Mouse (Mus musculus): ENCODE measurements around the gene Ltbp3.

Ltbp3 gene

DNA sequence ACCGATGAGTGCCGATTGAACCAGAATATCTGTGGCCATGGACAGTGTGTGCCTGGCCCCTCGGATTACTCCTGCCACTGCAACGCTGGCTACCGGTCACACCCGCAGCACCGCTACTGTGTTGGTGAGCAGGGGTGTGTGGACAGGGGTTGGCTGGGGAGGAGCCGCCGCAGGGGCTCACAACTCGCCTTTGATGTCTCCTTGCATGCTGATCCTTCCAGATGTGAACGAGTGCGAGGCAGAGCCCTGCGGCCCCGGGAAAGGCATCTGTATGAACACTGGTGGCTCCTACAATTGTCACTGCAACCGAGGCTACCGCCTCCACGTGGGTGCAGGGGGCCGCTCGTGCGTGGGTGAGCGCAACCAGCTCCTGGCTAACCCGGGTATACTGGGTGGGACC lies 10.2 kb downstream of the Ltbp3 start:
- no peak for DNase-seq (ENCODE audit: low spot score in 2 of 2)

DNA sequence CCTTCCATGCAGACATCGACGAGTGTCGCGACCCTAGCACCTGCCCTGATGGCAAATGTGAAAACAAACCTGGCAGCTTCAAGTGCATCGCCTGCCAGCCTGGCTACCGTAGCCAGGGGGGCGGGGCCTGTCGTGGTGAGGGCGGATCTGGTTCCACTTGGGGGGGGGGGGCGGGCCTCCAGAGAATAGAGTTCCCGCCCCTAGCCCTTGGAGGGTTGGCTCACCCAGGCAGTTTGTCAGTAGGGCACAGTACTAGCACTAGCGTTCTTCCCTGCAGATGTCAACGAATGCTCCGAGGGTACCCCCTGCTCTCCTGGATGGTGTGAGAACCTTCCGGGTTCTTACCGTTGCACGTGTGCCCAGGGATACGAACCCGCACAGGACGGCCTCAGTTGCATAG lies 11.0 kb downstream of the Ltbp3 start:
- DNase-seq (ENCODE audit: low spot score in 2 of 2): peak in 1 of 2 experiments; percentile 24

DNA sequence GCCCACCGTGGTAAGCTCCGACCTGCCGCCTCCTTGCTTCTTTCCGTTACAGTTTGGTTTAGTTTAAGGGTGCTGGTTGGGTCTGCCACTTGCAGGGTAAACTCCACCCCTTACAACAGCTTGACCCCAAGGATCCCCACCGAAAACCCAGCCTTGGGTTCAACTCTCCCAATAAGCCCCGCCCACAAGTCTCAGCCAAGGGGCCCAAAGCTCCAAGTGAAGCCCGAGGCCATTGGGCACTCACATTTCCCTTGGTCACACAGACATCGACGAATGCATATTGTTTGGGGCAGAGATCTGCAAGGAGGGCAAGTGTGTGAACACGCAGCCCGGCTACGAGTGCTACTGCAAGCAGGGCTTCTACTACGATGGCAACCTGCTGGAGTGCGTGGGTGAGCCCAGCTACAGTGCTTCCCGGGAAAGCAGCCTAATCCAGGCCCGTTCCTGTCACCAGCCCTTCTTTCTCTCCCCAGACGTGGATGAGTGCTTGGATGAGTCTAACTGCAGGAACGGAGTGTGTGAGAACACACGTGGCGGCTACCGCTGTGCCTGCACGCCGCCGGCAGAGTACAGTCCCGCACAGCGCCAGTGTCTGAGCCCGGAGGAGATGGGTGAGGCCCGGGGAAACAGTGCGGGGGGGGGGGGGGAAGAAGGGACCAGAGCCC lies 15.7 kb downstream of the Ltbp3 start:
- DNase-seq (ENCODE audit: low spot score in 2 of 2): no peak

DNA sequence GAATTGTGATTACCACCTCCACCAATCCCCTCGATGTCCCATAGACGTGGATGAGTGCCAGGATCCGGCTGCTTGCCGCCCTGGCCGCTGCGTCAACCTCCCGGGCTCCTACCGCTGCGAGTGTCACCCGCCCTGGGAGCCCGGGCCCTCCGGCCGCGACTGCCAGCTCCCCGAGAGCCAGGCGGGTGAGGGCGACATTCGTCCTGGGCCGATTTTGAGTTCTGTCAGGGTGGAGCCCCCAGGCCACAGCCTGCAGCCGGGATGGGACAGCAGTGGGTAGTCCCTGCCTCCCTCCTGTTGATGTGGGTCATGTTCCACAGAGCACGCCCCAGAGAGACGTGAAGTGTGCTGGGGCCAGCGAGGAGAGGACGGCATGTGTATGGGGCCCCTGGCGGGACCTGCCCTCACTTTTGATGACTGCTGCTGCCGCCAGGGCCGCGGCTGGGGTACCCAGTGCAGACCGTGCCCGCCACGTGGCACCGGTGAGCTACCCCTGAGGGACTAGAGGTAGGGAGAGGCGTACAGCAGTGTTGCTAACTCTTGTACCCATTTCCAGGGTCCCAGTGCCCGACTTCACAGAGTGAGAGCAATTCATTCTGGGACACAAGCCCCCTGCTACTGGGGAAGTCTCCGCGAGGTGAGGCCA lies 16.4 kb downstream of the Ltbp3 start:
- no peak for DNase-seq (ENCODE audit: low spot score in 2 of 2)

GRCm38 (mm10) chr19:5758878-5759403 lies 18.2 kb downstream of the Ltbp3 start:
- no peak for DNase-seq (ENCODE audit: low spot score in 2 of 2)

DNA sequence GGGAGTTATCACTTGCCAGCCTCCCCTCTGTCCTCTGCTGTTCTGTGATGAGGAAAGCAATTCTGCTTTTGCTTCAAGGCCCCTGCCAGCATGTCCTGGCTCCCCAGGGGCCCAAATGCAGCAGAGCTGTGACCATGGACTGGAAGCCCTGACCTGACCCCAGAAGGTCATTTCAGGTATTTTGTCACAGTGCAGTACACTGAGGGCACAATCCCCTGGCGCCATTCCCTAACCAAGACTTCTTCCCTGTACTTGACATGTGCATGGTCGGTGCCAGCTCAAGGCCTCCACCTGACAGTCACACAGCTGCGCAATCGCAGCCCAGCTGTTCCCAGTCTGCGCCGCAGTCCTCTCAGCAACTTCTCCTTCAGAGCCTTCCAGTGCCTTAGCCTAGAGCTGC lies 22.5 kb downstream of the Ltbp3 start:
- DNase-seq (ENCODE audit: low spot score in 2 of 2): no peak

DNA sequence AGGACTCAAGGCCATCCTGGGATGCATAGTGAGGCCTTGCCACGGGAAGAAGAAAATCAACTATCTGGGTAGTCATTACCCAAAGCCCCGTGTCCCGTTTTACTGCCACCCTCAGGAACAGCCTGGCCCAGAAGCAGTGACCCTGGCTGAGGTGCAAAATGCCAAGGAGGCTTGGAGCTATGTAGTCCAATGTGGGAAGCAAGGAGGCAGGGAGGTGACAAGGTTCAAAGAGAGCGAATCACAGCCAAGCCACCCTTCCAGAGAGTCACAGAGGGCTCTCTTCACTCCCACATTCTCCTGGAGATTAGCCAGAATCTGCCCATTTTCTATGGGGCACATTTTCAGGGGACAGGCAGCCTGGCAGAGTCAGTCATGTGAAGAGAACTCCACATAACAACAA lies 26.6 kb downstream of the Ltbp3 start:
- DNase-seq (ENCODE audit: low spot score in 2 of 2): no peak

- no peak for DNase-seq (ENCODE audit: low spot score in 2 of 2)
Measured at GRCm38 (mm10) chr19:5770311-5770710, 29.6 kb downstream of the Ltbp3 start.

GRCm38 (mm10) chr19:5770925-5771860 lies 30.5 kb downstream of the Ltbp3 start, which contains the start of gene Scyl1:
Gene Scyl1, minus strand, starts transcription at chr19:5771419.
- DNase-seq (ENCODE audit: low spot score in 2 of 2): peak; percentile 95

DNA sequence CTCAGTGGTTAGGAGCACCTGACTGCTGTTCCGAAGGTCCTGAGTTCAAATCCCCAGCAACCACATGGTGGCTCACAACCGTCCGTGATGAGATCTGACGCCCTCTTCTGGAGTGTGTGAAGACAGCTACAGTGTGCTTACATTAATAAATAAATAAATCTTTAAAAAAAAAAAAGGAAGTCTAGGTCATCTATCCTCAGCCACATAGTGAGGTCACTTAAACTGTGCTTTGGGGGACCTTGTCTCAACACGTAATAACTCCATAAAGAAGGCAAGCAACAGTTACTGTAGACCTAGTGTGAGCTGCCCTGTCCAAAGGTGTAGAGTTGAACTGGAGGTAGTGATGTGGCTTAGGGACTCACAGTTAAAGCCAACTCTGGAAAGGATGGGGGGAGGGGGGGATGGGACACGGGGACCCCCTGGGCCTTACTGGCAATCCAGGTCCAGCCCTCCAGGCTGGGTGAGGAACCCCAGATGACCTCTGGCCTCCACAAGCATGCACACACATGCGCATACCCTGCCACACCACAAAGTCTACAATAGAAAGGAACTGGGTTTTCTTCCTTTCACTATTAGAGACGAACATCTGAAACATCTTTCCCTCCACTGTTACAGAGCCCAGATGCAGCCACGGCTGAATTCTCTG lies 36.8 kb downstream of the Ltbp3 start:
- no peak for DNase-seq (ENCODE audit: low spot score in 2 of 2)

GRCm38 (mm10) chr19:5778312-5778711 lies 37.6 kb downstream of the Ltbp3 start:
- no peak for DNase-seq (ENCODE audit: low spot score in 2 of 2)

DNA sequence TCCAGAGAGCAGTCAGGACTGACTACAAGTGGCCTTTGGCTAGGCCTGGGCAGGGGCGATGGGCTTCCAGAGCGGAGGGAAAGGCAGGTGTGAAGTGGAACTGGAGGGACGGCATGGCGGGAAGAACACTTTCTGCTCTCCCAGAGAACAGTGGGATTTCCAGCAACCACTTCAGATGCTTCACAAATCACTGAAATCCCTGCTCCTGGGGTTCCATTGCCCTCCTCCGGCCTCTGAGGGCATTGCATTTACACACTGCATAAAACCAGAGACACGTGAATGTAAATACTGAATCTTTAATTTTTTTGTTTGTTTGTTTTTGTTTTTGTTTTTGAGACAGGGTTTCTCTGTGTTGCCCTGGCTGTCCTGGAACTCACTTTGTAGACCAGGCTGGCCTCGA lies 39.5 kb downstream of the Ltbp3 start:
- DNase-seq (ENCODE audit: low spot score in 2 of 2): no peak

GRCm38 (mm10) chr19:5781532-5781931 lies 40.8 kb downstream of the Ltbp3 start:
- no peak for DNase-seq (ENCODE audit: low spot score in 2 of 2)

DNA sequence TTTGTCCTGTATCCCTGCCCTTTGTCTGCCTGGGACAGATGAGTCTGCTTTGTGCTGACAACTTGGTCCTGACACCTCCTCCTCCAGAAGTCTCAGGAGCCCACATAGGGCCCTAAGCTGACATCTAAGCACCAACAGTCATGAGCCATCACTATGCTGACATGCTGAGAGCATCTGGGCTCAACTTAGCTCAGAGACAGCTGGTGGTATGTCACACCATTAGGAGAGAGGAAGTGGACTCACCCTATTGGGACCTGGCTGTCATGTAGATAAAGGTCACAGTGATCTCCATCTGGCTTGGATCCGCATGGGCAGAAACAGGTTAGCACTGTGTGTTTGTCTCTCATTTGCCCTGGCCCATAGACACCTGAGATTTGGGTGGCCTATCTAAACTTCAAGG lies 41.4 kb downstream of the Ltbp3 start:
- no peak for DNase-seq (ENCODE audit: low spot score in 2 of 2)

DNA sequence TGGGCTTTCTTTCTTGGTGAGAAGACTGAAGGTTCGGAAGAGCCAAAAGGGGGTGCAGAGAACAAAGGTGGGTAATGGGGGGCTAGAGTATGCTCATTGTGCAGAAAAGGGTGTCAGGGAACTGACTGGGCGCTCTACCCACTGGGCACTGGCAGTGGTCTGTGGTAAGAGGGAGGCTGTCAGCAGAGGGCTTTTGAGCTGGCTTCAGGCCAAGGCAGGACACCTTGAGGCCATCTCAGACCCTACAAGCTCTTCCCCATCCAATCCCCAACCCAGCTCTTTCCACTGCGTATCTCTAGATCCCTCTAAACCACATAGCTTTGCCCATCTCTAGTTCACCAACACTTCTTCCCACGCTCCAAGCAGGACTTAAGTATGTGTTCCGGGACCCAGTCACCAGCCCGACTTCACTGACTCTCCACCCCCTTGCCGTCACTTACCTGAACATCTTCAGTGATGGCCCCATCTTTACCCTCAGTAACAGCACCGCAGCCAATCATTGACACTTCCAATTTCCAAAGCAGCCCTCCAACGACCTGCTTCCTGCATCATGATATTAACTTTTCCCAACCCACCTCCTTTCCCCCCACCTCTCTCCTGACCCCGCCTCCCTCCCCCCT lies 44.4 kb downstream of the Ltbp3 start:
- DNase-seq (ENCODE audit: low spot score in 2 of 2): no peak

DNA sequence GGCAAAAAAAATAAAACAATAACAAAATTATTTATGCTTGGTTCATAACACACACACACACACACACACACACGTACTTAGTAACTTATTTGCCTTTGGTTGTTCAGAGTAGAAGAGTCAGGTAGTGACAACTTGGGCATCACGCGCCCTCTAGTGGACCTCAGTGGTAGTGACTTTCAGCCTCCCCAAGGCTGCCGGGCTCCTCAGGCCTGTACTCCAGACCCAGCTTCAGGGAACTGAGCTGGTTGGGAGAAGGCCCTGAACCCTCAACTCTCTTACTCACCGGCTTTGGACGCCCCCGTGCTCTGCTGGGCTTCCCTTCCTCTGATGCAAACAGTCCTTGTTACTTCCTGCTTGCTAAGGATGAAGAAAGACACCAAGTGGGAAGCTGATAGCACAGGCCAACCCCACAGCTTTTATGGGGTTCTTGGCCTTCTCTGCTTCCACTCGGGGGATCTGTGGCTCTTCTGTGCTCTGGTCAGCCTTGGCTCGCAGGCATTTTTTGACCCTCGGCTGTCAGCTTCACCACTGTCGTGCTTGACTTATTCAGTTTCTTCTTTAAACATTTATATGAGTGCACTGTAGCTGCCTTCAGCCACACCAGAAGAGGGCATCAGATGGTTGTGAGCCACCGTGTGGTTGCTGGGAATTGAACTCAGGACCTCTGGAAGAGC lies 45.9 kb downstream of the Ltbp3 start:
- peak; percentile 79 to 90 for DNase-seq (ENCODE audit: low spot score in 2 of 2)

GRCm38 (mm10) chr19:5787128-5787635 lies 46.5 kb downstream of the Ltbp3 start:
- DNase-seq (ENCODE audit: low spot score in 2 of 2): peak; percentile 75 to 87

DNA sequence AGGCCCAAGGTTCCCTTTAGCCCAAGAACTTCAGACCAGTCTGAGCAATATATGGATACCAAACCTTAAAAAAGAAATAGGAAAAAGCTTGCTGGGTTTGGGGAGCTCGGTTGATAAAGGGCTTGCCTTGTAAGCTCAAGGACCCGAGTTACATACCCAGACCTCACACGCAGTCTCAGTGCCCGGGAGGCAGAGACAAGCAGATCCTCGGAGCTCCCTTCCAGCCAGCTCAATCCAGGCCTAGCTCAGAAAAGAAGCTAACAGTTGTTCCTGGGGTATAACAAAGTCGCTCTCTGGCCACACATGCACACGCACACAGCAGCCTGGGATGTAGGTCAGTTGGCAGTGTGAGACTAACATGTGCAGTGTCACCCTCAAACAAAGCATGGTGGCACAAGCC lies 47.2 kb downstream of the Ltbp3 start:
- no peak for DNase-seq (ENCODE audit: low spot score in 2 of 2)

GRCm38 (mm10) chr19:5788620-5789019 lies 47.9 kb downstream of the Ltbp3 start:
- DNase-seq (ENCODE audit: low spot score in 2 of 2): no peak

GRCm38 (mm10) chr19:5789066-5789465 lies 48.4 kb downstream of the Ltbp3 start:
- no peak for DNase-seq (ENCODE audit: low spot score in 2 of 2)

DNA sequence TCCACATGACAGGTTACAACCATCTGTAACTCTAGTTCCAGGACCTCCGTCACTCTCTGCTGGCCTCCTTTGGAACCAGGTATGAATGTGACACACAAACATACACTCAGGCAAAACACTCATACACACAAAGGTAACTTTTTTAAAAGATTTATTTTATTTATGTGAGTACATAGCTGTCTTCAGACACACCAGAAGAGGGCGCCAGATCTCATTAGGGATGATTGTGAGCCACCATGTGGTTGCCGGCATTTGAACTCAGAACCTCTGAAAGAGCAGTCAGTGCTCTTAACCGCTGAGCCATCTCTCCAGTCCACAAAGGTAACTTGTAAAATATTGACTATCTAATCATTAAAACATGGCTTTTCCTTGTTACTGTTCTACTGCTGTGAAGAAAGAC lies 50.6 kb downstream of the Ltbp3 start:
- DNase-seq (ENCODE audit: low spot score in 2 of 2): no peak

Data from spleen, postnatal 14 days (tissue).